Mouse (Mus musculus) CH12.LX (cell line): ENCODE results near the gene Sh3bp5. TPM values are rescaled to one million over a fixed set of nuclear protein-coding genes. Genes with fewer than 3 reads are reported as not detected.
A peak's percentile ranks its signal among the peaks of the same experiment; 100 is the strongest.

ENCODE experiments used
- DNase-seq: peaks from one replicate; pipeline ENCODE4 v3.0.0-alpha.2; 2013; ENCODE audit errors: extremely low read depth
- H3K27ac ChIP-seq: 2 replicates; pipeline ENCODE4 v1.5.1; 2012; ENCODE audit warnings: low read depth, mild to moderate bottlenecking, control low read depth, moderate library complexity; ENCODE audit not compliant: insufficient read depth
- H3K27me3 ChIP-seq: replicated peaks from 2 replicates; pipeline ENCODE3; 2012; ENCODE audit warnings: inconsistent platforms
- H3K36me3 ChIP-seq, 2 experiments: replicated peaks in 1 of 2; 2 replicates each; pipeline versions ENCODE3 to v1.6.1; 2012; ENCODE audit warnings: inconsistent platforms in 1 of 2, low read length in 1 of 2, mild to moderate bottlenecking in 1 of 2, mixed read lengths in 1 of 2, moderate library complexity in 1 of 2; ENCODE audit not compliant: control insufficient read depth in 1 of 2, insufficient read depth in 1 of 2
- H3K4me1 ChIP-seq, 2 experiments: 2 replicates each; pipeline ENCODE4 v1.6.1; 2012; ENCODE audit warnings: inconsistent platforms in 1 of 2, moderate library complexity in 1 of 2; ENCODE audit not compliant: insufficient read depth in 2 of 2, control insufficient read depth in 1 of 2
- H3K4me2 ChIP-seq: 2 replicates; pipeline ENCODE4 v1.6.1; 2012; ENCODE audit warnings: low read depth, mild to moderate bottlenecking, control low read depth; ENCODE audit not compliant: poor library complexity, insufficient read depth, severe bottlenecking
- H3K4me3 ChIP-seq, 3 experiments: fragments of 150-350 bp in 1 of 3; sonication (generic) in 1 of 3; replicated peaks in 1 of 3; 2 replicates each; pipeline versions ENCODE3 to v1.5.1; 2011 to 2012; ENCODE audit warnings: low read depth in 2 of 3, low read length in 2 of 3, mild to moderate bottlenecking in 2 of 3, moderate library complexity in 2 of 3, control low read depth in 1 of 3, improper control_type of control experiment in 1 of 3, inconsistent platforms in 1 of 3, mixed read lengths in 1 of 3; ENCODE audit not compliant: poor library complexity in 1 of 3
- H3K79me2 ChIP-seq: replicated peaks from 2 replicates; pipeline ENCODE4 v1.6.1; 2012; ENCODE audit warnings: mild to moderate bottlenecking, moderate library complexity; ENCODE audit not compliant: control insufficient read depth, poor library complexity, insufficient read depth, severe bottlenecking; ENCODE audit errors: extremely low read depth
- H3K9ac ChIP-seq: 2 replicates; pipeline ENCODE4 v1.6.1; 2012; ENCODE audit warnings: low read depth, mild to moderate bottlenecking, control low read depth, moderate library complexity; ENCODE audit not compliant: insufficient read depth
- H3K9me3 ChIP-seq: replicated peaks from 2 replicates; pipeline ENCODE3; 2012; ENCODE audit warnings: low read length, inconsistent platforms, mixed read lengths
- BHLHE40 ChIP-seq: IDR thresholded peaks from 2 replicates; pipeline ENCODE4 v1.6.1; 2011; ENCODE audit warnings: mild to moderate bottlenecking, low read depth, low read length, improper control_type of control experiment
- CHD2 ChIP-seq: IDR thresholded peaks from 2 replicates; pipeline ENCODE4 v1.6.1; 2011; ENCODE audit warnings: low read length, improper control_type of control experiment
- CTCF ChIP-seq, 2 experiments: IDR thresholded peaks in 1 of 2; conservative IDR thresholded peaks in 1 of 2; 2 replicates each; pipeline ENCODE4 v1.5.1; 2011 to 2012; ENCODE audit warnings: low read depth in 2 of 2, low read length in 2 of 2, improper control_type of control experiment in 1 of 2, inconsistent platforms in 1 of 2, mild to moderate bottlenecking in 1 of 2, moderate library complexity in 1 of 2
- ELF1 ChIP-seq: IDR thresholded peaks from 2 replicates; pipeline ENCODE4 v1.6.1; 2014; ENCODE audit warnings: low read depth, mild to moderate bottlenecking, inconsistent platforms, low read length, improper control_type of control experiment
- EP300 ChIP-seq: IDR thresholded peaks from 2 replicates; pipeline ENCODE4 v1.6.1; 2011; ENCODE audit warnings: low read length, improper control_type of control experiment
- ETS1 ChIP-seq: conservative IDR thresholded peaks from 2 replicates; pipeline ENCODE4 v1.6.1; 2012; ENCODE audit warnings: low read depth, mild to moderate bottlenecking, inconsistent platforms, low read length, improper control_type of control experiment, moderate library complexity
- GABPA ChIP-seq: IDR thresholded peaks from 2 replicates; pipeline ENCODE4 v1.6.1; 2012; ENCODE audit warnings: low read depth, low read length, improper control_type of control experiment, inconsistent platforms; ENCODE audit not compliant: insufficient replicate concordance
- IRF4 ChIP-seq: IDR thresholded peaks from 2 replicates; pipeline ENCODE4 v1.6.1; 2014; ENCODE audit warnings: low read depth, mild to moderate bottlenecking, inconsistent platforms, low read length, improper control_type of control experiment
- JUN ChIP-seq: IDR thresholded peaks from 2 replicates; pipeline ENCODE4 v1.6.1; 2011; ENCODE audit warnings: low read depth, mild to moderate bottlenecking, low read length, improper control_type of control experiment, moderate library complexity; ENCODE audit not compliant: insufficient read depth
- JUND ChIP-seq: conservative IDR thresholded peaks from 2 replicates; pipeline ENCODE4 v1.6.1; 2011; ENCODE audit warnings: low read depth, low read length, improper control_type of control experiment
- KAT2A ChIP-seq: IDR thresholded peaks from 2 replicates; pipeline ENCODE4 v1.6.1; 2012; ENCODE audit warnings: low read length, improper control_type of control experiment, inconsistent platforms; ENCODE audit not compliant: insufficient replicate concordance
- MXI1 ChIP-seq: IDR thresholded peaks from 2 replicates; pipeline ENCODE4 v1.6.1; 2011; ENCODE audit warnings: mild to moderate bottlenecking, low read depth, low read length, improper control_type of control experiment
- MYC ChIP-seq: IDR thresholded peaks from 2 replicates; pipeline ENCODE4 v1.6.1; 2011; ENCODE audit warnings: low read depth, mild to moderate bottlenecking, improper control_type of control experiment, low read length
- NRF1 ChIP-seq: IDR thresholded peaks from 2 replicates; pipeline ENCODE4 v1.6.1; 2014; ENCODE audit warnings: low read depth, mild to moderate bottlenecking, inconsistent platforms, low read length, improper control_type of control experiment, moderate library complexity
- PAX5 ChIP-seq: IDR thresholded peaks from 2 replicates; pipeline ENCODE4 v1.6.1; 2012; ENCODE audit warnings: low read length, inconsistent platforms, mixed read lengths
- POLR2A ChIP-seq: IDR thresholded peaks from 2 replicates; pipeline ENCODE4 v1.6.1; 2011; ENCODE audit warnings: low read depth, mild to moderate bottlenecking, improper control_type of control experiment, low read length
- POLR2AphosphoS2 ChIP-seq: IDR thresholded peaks from 2 replicates; pipeline ENCODE4 v1.6.1; 2011; ENCODE audit warnings: low read depth, low read length, improper control_type of control experiment
- RAD21 ChIP-seq: IDR thresholded peaks from 2 replicates; pipeline ENCODE4 v1.6.1; 2011; ENCODE audit warnings: low read depth, mild to moderate bottlenecking, low read length, improper control_type of control experiment, moderate library complexity
- RCOR1 ChIP-seq: conservative IDR thresholded peaks from 2 replicates; pipeline ENCODE4 v1.6.1; 2012; ENCODE audit warnings: low read depth, mild to moderate bottlenecking, inconsistent platforms, low read length, improper control_type of control experiment
- SMC3 ChIP-seq: IDR thresholded peaks from 2 replicates; pipeline ENCODE4 v1.6.1; 2011; ENCODE audit warnings: low read depth, low read length, improper control_type of control experiment
- TBP ChIP-seq: conservative IDR thresholded peaks from 2 replicates; pipeline ENCODE4 v1.6.1; 2011; ENCODE audit warnings: low read depth, low read length, improper control_type of control experiment
- USF1 ChIP-seq: IDR thresholded peaks from 2 replicates; pipeline ENCODE4 v1.6.1; 2014; ENCODE audit warnings: low read depth, mild to moderate bottlenecking, inconsistent platforms, low read length, improper control_type of control experiment
- USF2 ChIP-seq: conservative IDR thresholded peaks from 2 replicates; pipeline ENCODE4 v1.6.1; 2011; ENCODE audit warnings: low read depth, low read length, improper control_type of control experiment
- ZKSCAN1 ChIP-seq: IDR thresholded peaks from 2 replicates; pipeline ENCODE4 v1.6.1; 2012; ENCODE audit warnings: low read depth, inconsistent platforms, low read length, improper control_type of control experiment, borderline replicate concordance
- ZMIZ1 ChIP-seq: IDR thresholded peaks from 2 replicates; pipeline ENCODE4 v1.6.1; 2012; ENCODE audit warnings: low read depth, mild to moderate bottlenecking, inconsistent platforms, low read length, improper control_type of control experiment
- dilution Hi-C: fragments of 300-500 bp; cut with MboI; formaldehyde crosslinking; loops from 2 replicates; pipeline ENCODE4 v1.14.3; 2020; ENCODE audit warnings: low sequenced_read_pairs; ENCODE audit not compliant: extremely low pct_unique_long_range_greater_than_20kb, extremely low pct_ligation_motif_present
- in situ Hi-C: fragments of 300-500 bp; cut with MboI; formaldehyde crosslinking; loops from 3 replicates; pipeline ENCODE4 v1.14.3; 2019; ENCODE audit warnings: low sequenced_read_pairs, low pct_ligation_motif_present, low pct_unique_long_range_greater_than_20kb, mixed read lengths
- polyA plus RNA-seq: library from polyadenylated mRNA; unstranded; fragments of >175 nt; gene quantifications from 2 replicates; pipeline ENCODE4 v1.2.1, GENCODE M21; 2012; ENCODE audit warnings: low read depth; ENCODE audit not compliant: insufficient read length
- total RNA-seq, 2 experiments: library from RNA; depleted of rRNA; stranded (reverse); fragments of 300-350 nt in 1 of 2; fragments of >200 nt in 1 of 2; gene quantifications; 2 replicates each; pipeline ENCODE4 v1.2.3; 2012 to 2014

The Sh3bp5 gene
- total and polyA plus RNA-seq, 3 experiments, result 57.4 to 158 (median 64.6) TPM

GRCm38 (mm10) chr14:31482417-31482816 is 46.5 kb upstream of the Sh3bp5 start:
- Histone ChIP-seq H3K27ac (no peak overlapping the region), H3K4me1 (no peaks in the 10 kb centered on the region), H3K9ac (no peak overlapping the region), H3K4me2 (no peak overlapping the region), H3K27me3 (no peaks in the 10 kb centered on the region), H3K4me3 (no peak overlapping the region), H3K79me2 (no peaks in the 10 kb centered on the region; the same call in 1 of the 2 replicates), H3K36me3 (peaks cover 86 to 96% of the 10 kb centered on the region in 2 experiments), H3K9me3 (no peaks in the 10 kb centered on the region)
- TF ChIP-seq NRF1 (no peak), ZMIZ1 (no peak), IRF4 (no peak), ZKSCAN1 (no peak), ELF1 (no peak), USF1 (no peak), PAX5 (no peak), CTCF (conservative IDR thresholded peaks at IDR 0.05 in 1 of 2, IDR thresholded peaks at IDR 0.05 in 1 of 2; ENCODE audit: low read depth in 2 of 2, low read length in 2 of 2) (no peak), MXI1 (no peak), TBP (no peak)
- dilution Hi-C loops, result no loop called here
- in situ Hi-C loops, result no loop called here
- no peak for DNase-seq

GRCm38 (mm10) chr14:31473297-31473696 is 37.4 kb upstream of the Sh3bp5 start:
- H3K9ac ChIP-seq, result no peak overlapping the region
- no peak overlapping the region for H3K4me3 ChIP-seq
- dilution Hi-C loops, result loop anchor here (25.0 kb wide), 1 partner anchor 111 kb away; no protein-coding TSS in a partner anchor
- no peak overlapping the region for H3K4me2 ChIP-seq
- H3K27ac ChIP-seq, result no peak overlapping the region
- no peaks in the 10 kb centered on the region for H3K4me1 ChIP-seq
- peak; percentile 23 for TF ChIP-seq RAD21
- no peak for TF ChIP-seq KAT2A
- TF ChIP-seq MYC, result no peak
- TF ChIP-seq CTCF (conservative IDR thresholded peaks at IDR 0.05 in 1 of 2, IDR thresholded peaks at IDR 0.05 in 1 of 2; ENCODE audit: low read depth in 2 of 2, low read length in 2 of 2), result peak; percentile 13 to 49; a peak in 2 of 4 replicates
- no peak for TF ChIP-seq POLR2A
- no peak for TF ChIP-seq SMC3
- peaks cover 3% of the 10 kb centered on the region for H3K9me3 ChIP-seq
- H3K36me3 ChIP-seq, result peaks cover 4 to 29% of the 10 kb centered on the region in 2 experiments
- no peaks in the 10 kb centered on the region for H3K79me2 ChIP-seq
- no peaks in the 10 kb centered on the region for H3K27me3 ChIP-seq
- in situ Hi-C loops, result no loop called here
- no peak for DNase-seq

GRCm38 (mm10) chr14:31472451-31473061 is 36.7 kb upstream of the Sh3bp5 start:
- no peaks in the 10 kb centered on the region for H3K4me1 ChIP-seq
- in situ Hi-C loops, result no loop called here
- peak; percentile 72 for DNase-seq
- peak; percentile 93 for TF ChIP-seq RAD21
- no peak for TF ChIP-seq USF2
- 0 out of 2 replicates have a peak, but pooled peaks have one; percentile 41 for TF ChIP-seq MYC
- peak; percentile 64; the same call in 1 of the 2 replicates for TF ChIP-seq JUND
- no peak for TF ChIP-seq TBP
- no peak for TF ChIP-seq CHD2
- TF ChIP-seq IRF4, result 0 out of 2 replicates have a peak, but pooled peaks have one; percentile 33
- TF ChIP-seq GABPA, result no peak
- no peak for TF ChIP-seq BHLHE40
- no peak for TF ChIP-seq POLR2AphosphoS2
- no peak for TF ChIP-seq JUN
- TF ChIP-seq RCOR1, result no peak
- no peak for TF ChIP-seq EP300
- no peak for TF ChIP-seq ETS1
- no peak for TF ChIP-seq KAT2A
- peak; percentile 92 for TF ChIP-seq SMC3
- no peak for TF ChIP-seq MXI1
- peak; percentile 57 to 94 for TF ChIP-seq CTCF (conservative IDR thresholded peaks at IDR 0.05 in 1 of 2, IDR thresholded peaks at IDR 0.05 in 1 of 2; ENCODE audit: low read depth in 2 of 2, low read length in 2 of 2)

More at GRCm38 (mm10) chr14:31472451-31473061, 36.7 kb upstream of the Sh3bp5 start:
- H3K27me3 ChIP-seq, result no peaks in the 10 kb centered on the region
- no peak overlapping the region for H3K9ac ChIP-seq
- dilution Hi-C loops, result loop anchor here (25.0 kb wide), 1 partner anchor 110 kb away; no protein-coding TSS in a partner anchor
- H3K4me3 ChIP-seq, result no peak overlapping the region
- no peaks in the 10 kb centered on the region for H3K79me2 ChIP-seq
- H3K9me3 ChIP-seq, result peaks cover 3% of the 10 kb centered on the region
- no peak overlapping the region for H3K27ac ChIP-seq
- no peak overlapping the region for H3K4me2 ChIP-seq
- H3K36me3 ChIP-seq, result peaks cover 0 to 22% of the 10 kb centered on the region in 2 experiments
